13 mouse cellular contexts compared by ENCODE assay signal in genomic region chr11:80085356-80086055, GRCm38 (mm10). TPM values are rescaled to one million over a fixed set of nuclear protein-coding genes. Genes with fewer than 3 reads are reported as not detected.
DNase-seq lines count a peak whose midpoint lies in the region; ATAC-seq lines count a peak whose summit lies in the region.
"Had no signal": no experiment of that assay in that cellular context is flagged by ENCODE, and none has a peak within 500 bp of the region (broad histone marks: within the 10 kb centered on the region; RNA-seq: fewer than 3 reads in every experiment).

No protein-coding gene starts in this region.

- ATAC-seq in liver, embryonic 12.5 days = no peak
- ATAC-seq in megakaryocyte, adult 5-6 weeks (ENCODE audit: poor library complexity, severe bottlenecking) = peak; percentile 52

- H3K4me1 ChIP-seq in liver, embryonic 12.5 days = peaks cover 67% of the 10 kb centered on the region

- peak overlapping the region; percentile 60 for H3K27ac ChIP-seq in liver, embryonic 12.5 days
- H3K27ac ChIP-seq: heart, embryonic 10.5 days; limb, embryonic 10.5 days; neural tube, embryonic 12.5 days had no signal

- H3K4me3 ChIP-seq in liver, embryonic 12.5 days = no peak overlapping the region
- H3K4me3 ChIP-seq: erythroblast, embryonic 14.5 days; heart, embryonic 10.5 days; limb, embryonic 10.5 days; neural tube, embryonic 12.5 days had no signal

- WGBS in liver, embryonic 12.5 days (ENCODE audit: insufficient replicate concordance) = 57% methylated on average over 6 of the region's 6 CpGs

- no peaks in the 10 kb centered on the region for H3K27me3 ChIP-seq in liver, embryonic 12.5 days (replicated peaks)
- H3K27me3 ChIP-seq: neural tube, embryonic 12.5 days had no signal

- peaks cover 4% of the 10 kb centered on the region; the same call in 1 of the 2 replicates for H3K9me3 ChIP-seq in liver, embryonic 12.5 days (replicated peaks)
- H3K9me3 ChIP-seq: heart, embryonic 10.5 days; limb, embryonic 10.5 days; neural tube, embryonic 12.5 days had no signal

- H3K36me3 ChIP-seq in liver, embryonic 12.5 days = peaks cover 4% of the 10 kb centered on the region; the same call in 1 of the 2 replicates
- H3K36me3 ChIP-seq: heart, embryonic 10.5 days; limb, embryonic 10.5 days; neural tube, embryonic 12.5 days had no signal

- H3K4me2 ChIP-seq in liver, embryonic 12.5 days = no peak overlapping the region
- H3K4me2 ChIP-seq: neural tube, embryonic 12.5 days had no signal

- DNase-seq in A20 (ENCODE audit: low read depth, low spot score) (peak; percentile 79), MEL-GATA-1-ER (ENCODE audit: extremely low read depth, low read depth) (peak; percentile 81), adipocyte (ENCODE audit: low spot score) (no peak)
- no peak for DNase-seq in thymus, postnatal 0 days (ENCODE audit: low spot score)
- no peak for DNase-seq in thymus, postnatal 14 days
- DNase-seq in urinary bladder, adult 2 months (ENCODE audit: low spot score) = no peak
- DNase-seq: cerebellum, adult 11 months had no signal

- H3K9ac ChIP-seq in liver, embryonic 12.5 days = 0 out of 2 replicates have a peak overlapping the region, but pooled peaks have one; percentile 9
- H3K9ac ChIP-seq: neural tube, embryonic 12.5 days had no signal

RNA-seq across cellular contexts. Expression of gene Atad5, which starts 3.7 kb away (rescaled TPM):
- polyA plus RNA-seq in liver, embryonic 12.5 days (2016; fragmentation: Nextera tagmentation; extraction: Ambion mirVana) = 15.0 and 15.9 TPM in 2 replicates
- 22.8 and 23.3 TPM in 2 replicates for total RNA-seq in megakaryocyte, adult 5-6 weeks (2015)
- total RNA-seq in megakaryocyte, adult 5-6 weeks (2017) = 18.0 and 27.4 TPM in 2 replicates
- 14.9 and 15.7 TPM in 2 replicates for polyA plus RNA-seq in thymus, postnatal 0 days (2015; fragmentation: Nextera tagmentation; extraction: Ambion mirVana)
- 2.3 and 2.4 TPM in 2 replicates for polyA plus RNA-seq in urinary bladder, adult 2 months (2012; rRNA removed)

RNA-seq across cellular contexts. Expression of gene Crlf3, which starts 4.7 kb away (rescaled TPM):
- polyA plus RNA-seq in liver, embryonic 12.5 days (2016; fragmentation: Nextera tagmentation; extraction: Ambion mirVana) = 109 and 111 TPM in 2 replicates
- 87.6 and 93.5 TPM in 2 replicates for total RNA-seq in megakaryocyte, adult 5-6 weeks (2015)
- total RNA-seq in megakaryocyte, adult 5-6 weeks (2017) = 121 and 127 TPM in 2 replicates
- polyA plus RNA-seq in thymus, postnatal 0 days (2015; fragmentation: Nextera tagmentation; extraction: Ambion mirVana) = 110 and 116 TPM in 2 replicates
- 17.5 and 17.7 TPM in 2 replicates for polyA plus RNA-seq in urinary bladder, adult 2 months (2012; rRNA removed)

RNA-seq across cellular contexts. Expression of gene Tefm, which starts 56.5 kb away (rescaled TPM):
- polyA plus RNA-seq in liver, embryonic 12.5 days (2016; fragmentation: Nextera tagmentation; extraction: Ambion mirVana) = 18.2 and 22.4 TPM in 2 replicates
- total RNA-seq in megakaryocyte, adult 5-6 weeks (2015) = 9.7 and 11.4 TPM in 2 replicates
- total RNA-seq in megakaryocyte, adult 5-6 weeks (2017) = 10.4 and 11.4 TPM in 2 replicates
- 39.2 and 41.0 TPM in 2 replicates for polyA plus RNA-seq in thymus, postnatal 0 days (2015; fragmentation: Nextera tagmentation; extraction: Ambion mirVana)
- polyA plus RNA-seq in urinary bladder, adult 2 months (2012; rRNA removed) = 11.4 and 13.6 TPM in 2 replicates
- polyA plus RNA-seq: erythroblast, embryonic 14.5 days had no signal

Comparison
In these comparisons a context has a peak if more than half of its experiments do, and no peak if none do; other contexts are left out.
1. DNase-seq: peak in A20 (single experiment) and MEL-GATA-1-ER (single experiment); none in thymus, postnatal 0 days (single experiment), thymus, postnatal 14 days (single experiment), urinary bladder, adult 2 months (single experiment) and adipocyte (single experiment).